Mouse (Mus musculus) adipocyte (in vitro differentiated cells): ENCODE measurements around the gene Rcsd1.

Source experiments
- DNase-seq: peaks from one replicate; pipeline ENCODE4 v3.0.0-alpha.2; 2016; ENCODE audit warnings: low spot score

The Rcsd1 gene

DNA sequence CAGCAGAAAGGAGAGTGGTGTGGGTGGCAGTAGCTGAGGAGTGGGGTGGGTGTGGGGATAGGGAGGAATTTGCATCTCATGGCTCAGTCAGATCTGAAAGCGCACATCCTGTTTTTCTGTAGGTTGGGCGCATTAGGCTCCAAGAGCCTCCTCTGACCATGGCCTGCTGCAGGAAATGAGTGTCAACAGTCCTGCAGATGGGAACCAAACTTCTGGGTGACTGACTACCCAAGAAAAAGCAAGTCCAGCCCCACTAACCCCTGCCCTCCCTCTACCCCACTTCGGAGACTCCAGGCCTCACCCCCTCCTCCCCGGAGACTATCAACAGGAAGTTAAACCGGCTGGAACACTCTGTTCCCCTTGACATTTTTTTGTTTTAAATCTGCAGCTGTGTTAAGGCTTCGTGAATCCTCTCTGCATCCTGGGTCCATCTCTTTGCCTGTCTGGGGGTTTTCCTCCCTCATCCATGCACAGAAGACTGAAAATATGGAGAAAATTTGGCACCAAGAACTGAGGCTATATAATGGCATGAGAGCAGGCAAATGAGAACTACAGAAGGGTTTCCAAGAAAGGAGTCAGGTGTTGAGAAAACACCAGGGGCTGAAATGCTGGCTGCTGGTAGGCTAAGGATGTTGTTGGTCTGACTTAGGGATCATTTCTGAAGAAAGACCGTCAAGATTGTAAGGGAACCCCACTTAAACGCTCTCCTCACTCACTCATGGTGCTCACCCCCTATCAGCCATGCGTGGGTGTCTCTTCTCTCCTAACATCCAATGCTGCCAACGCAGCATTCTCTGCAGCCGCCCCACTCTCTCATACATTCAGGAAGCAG lies 8.4 kb upstream of the Rcsd1 start:
- no peak for DNase-seq

DNA sequence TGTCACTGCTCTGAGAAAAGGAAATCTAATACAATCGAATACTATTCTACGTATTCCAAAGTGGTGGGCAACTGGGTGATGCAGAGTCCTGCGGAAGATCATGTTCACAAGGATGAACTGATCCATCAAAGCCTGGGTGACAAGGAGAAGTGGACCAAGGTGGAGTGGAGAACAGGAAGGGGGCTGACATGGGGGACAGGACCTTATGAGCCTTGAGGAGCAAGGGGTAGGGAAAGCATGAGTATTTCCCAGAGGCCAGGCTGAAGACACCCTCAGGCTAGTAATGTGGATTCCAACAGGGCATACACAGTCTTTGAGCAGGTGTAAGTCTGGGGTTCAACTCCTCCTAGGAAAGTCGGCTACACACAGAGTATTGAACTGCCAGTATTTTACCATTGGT lies 6.9 kb upstream of the Rcsd1 start:
- DNase-seq: no peak

DNA sequence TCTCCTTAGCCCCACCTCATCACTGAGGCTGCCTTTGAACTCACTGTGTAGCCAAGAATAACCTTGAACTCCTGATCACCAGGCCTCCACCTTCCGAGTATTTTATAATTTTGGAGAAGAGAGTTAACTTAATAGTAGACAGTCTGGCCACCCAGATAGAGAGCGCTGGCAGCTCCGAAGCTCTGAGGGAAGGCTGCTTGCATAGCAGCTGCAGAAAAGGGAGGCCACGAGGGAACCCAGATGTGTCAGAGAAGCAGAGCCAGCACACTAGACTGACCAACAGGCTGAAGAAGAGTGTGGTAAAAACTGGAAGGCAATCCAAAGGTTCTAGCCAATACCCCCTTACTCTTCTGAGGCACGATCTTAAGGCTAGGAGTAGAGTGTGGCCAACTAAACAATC lies 4.2 kb upstream of the Rcsd1 start:
- DNase-seq: no peak

DNA sequence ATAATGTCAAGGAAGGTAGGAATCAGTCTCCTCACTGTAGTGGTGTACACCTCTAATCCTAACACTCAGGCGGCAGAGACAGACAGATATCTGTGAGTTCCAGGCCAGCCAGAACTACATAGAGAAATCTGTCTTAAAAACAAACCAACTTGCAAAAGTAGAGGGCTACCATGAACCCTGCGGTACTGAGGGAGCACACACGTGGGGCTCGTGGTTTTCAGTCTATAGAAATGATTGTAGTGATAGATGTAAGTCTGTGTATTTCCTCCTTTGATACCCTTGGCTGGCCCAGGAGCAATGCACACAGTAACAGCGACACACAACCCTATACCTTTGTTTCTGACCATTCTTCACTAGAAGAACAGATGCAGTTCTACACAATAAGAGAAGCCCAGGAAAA lies 2.4 kb upstream of the Rcsd1 start:
- DNase-seq: no peak

DNA sequence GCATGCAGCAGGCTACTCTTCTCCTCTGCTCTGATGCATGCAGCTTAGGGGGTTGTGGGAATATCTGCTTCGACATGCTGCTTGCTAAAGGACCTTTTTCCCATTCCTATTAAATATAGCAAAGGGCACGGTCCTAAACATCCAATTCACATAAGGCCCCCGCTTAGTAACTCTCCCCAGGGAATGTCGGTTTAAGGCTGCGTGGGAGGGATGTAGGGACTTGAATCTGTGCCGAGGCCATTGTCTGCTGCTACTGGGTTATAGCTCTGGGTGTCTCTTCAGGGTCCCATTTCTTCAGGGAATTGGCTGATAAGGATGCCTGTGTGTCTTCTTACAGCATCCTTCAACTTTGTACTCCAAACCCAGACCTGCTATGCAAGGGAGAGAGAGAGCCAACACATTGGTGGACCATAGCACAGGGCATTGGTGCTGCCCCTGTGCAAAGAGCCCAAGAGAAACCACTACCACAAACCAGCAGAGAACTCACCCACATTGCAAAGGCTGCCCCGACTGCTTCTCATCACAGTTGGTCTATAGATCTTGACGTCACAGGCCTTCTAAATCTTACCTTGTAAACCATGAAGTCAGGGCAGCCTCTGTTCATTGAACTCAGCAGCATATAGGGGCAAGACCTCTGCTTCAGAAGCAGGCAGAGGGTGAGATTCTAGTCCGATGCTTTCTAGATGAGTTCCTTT lies 724 bp downstream of the Rcsd1 start:
- no peak for DNase-seq

DNA sequence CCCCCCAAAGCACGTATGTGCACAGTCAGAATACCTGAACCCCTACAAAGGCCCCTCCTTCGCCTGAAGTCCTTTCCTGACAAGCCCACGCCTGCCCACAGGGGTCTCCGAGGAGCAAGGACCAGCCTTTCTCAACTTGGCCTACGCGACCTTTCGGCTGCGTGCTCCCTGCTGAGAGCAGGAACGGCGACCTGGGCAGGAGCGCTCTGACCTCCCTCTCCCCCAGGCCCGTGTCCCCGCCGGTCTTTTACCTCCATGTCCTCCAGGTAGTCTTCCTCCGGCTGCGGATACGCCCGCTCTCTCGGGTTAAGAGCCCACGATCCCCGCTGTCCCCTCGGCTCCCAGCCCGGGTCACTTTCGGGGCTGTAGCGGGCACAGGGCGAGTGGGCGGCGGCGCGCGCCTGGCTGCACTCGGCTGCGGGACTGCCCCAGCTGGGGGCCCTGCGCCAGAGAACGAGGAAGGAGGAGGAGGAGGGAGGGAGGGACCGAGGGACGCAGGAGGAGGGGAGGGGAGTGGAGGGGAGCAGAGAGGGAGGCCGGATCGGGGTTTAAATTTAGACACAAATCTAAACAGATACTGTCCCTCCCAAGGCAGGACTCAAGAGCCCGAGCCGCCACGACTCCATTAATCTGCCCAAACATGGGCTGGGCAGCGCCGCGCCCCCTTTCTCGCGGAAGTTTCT lies 1.8 kb downstream of the Rcsd1 start:
- no peak for DNase-seq

DNA sequence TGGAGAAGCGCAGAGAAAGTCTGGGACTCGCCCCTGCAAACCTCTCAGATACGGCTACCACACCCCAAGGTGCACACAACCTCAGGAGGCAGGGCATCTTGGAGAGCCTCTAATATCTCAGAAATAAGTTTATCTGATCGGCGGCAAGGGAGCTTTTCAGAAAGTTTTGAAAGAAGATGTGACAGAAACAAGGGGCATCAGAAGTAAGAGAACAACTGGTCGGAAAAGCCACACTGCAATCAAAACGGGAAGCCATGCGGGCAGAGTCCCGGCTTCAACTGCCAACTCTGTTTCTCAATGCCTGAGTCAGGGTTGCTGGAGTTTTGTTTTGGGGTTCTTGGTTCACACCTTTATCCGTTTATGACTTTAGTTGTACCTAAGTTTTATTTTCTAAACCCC lies 2.3 kb downstream of the Rcsd1 start:
- no peak for DNase-seq

DNA sequence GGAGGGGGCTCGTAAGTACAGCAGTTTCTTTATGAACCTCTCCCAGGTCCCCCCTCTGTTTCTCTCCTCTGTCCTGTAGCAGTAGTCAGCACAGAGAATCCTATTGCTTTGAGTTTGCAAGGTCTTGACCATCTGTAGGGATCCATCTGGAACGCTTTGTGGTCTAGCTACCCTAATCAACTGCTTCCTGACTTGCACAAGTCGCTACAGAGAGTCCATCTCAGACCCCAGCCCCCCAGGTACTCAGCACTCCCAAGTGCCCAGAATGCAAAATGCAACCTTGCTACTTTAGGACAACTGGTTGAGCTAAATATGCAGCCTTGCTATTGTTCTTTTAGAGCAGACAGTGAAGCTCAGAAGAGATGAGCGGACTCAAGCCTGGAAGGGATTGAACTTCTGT lies 3.1 kb downstream of the Rcsd1 start:
- no peak for DNase-seq

DNA sequence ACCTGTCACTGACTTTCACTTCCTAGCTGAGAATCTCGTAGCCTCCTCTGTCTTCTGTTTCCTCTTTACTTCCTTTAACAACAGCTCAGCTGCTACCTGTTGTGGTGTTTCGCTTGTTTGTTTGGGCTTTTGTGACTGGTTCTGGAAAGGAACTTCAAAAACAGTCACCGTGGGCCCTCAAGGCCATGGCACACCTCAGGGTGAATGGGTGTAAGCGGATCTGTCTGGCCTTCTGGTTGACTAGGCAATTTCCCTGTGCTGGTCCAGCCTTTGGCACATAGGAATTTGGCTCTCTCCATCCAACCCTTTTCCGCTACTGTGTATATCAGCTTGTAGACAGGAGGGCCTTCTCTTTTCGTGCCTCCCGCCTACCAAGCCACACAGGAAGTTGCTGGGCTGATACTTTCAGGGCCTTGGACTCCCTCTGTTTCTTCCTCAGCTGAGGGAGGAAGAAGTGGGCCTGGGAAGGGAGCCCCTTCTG lies 3.6 kb downstream of the Rcsd1 start:
- no peak for DNase-seq

DNA sequence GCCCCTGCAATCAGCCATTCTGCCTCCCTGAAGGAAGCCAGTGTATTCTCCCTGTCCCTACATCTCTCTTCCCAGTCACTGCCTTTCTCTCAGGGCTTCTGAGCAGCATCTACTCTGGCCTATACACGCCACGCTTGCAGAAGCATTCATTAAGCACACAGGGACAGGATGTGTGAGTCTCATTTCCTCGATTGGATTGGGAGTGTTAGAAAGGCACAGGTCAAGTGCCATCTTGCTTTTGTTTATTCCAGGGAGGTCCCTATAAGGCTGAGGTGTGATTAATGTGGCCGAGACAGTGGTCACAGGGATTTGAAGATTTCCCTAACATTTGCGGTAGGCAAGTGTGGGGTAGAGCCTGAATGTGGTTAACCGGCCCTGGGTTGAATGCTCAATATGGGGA lies 4.2 kb downstream of the Rcsd1 start:
- no peak for DNase-seq

DNA sequence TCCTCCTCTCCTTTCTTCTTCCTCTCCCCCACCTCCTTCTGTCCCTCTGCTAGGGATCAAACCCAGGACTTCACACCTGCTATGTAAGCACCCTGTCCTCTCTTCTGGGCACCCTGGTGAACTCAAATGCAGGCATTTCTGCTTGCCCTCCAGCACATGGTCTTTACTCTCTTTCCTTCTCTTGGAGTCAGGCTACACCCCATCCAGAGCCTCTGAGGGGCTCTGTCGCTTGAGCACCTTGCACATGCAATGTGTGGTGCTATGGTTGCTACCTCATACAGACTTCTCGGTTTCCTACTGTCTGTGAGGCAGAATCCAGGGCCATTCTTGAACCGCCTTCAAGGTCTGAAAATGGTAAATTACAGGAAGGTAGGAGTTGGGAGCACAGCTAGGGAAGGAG lies 4.7 kb downstream of the Rcsd1 start:
- DNase-seq: no peak

DNA sequence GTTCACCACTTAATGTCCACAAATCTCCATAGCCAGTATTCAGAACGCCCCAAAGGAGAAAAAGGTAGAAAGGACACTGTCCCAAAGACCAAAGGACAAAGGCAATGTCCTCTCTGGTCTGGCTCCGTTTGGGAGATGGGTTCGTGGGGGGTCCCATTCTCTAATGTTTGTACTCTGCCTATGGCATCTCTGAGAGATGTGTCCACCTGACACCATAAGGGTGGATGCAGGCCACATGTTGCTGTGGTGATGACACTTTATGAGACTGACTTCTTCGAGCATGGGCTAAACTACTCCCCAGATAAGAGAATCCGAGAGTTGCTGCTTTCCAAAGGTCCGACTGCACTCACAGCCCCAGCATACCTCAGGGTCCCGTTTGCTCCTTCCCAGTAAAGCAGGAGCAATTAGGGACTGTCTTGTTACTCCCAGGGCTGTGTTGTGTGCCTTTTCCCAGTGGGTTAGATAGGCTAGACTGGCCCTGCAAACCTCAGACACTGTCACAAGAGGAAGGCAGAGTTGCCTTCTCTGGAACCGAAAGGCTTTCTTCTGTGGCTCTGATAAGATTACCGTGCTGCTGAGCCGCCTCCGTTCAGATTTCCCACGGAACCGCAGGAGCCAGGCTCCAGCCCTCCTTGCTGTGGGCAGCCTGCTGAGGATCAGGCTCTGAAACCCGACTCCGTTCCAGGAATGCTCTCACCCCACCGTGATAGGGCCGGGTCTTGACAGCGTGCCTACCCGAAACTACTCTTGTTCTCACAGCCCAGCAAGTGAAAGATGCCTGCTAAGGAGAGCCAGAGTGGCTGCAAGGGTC lies 7.1 kb downstream of the Rcsd1 start:
- DNase-seq: no peak

DNA sequence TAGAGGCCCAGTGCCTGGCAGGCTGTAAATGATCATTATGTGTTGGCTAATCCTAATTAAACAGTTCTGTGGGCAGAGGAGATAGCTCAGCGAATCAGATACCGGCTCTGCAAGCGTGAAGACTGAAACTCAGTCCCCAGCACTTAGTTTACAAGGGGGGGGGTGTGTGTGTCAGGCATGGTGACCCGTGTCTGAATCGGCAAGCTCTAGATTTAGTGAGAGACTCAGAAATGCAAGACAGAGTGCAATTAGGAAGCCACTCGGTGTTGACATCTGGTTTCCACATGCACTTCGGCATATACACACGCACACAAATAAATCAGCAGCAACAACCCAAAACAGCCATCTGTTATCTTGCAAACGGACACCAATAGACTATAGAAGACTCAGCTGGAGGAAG lies 8.0 kb downstream of the Rcsd1 start:
- no peak for DNase-seq

DNA sequence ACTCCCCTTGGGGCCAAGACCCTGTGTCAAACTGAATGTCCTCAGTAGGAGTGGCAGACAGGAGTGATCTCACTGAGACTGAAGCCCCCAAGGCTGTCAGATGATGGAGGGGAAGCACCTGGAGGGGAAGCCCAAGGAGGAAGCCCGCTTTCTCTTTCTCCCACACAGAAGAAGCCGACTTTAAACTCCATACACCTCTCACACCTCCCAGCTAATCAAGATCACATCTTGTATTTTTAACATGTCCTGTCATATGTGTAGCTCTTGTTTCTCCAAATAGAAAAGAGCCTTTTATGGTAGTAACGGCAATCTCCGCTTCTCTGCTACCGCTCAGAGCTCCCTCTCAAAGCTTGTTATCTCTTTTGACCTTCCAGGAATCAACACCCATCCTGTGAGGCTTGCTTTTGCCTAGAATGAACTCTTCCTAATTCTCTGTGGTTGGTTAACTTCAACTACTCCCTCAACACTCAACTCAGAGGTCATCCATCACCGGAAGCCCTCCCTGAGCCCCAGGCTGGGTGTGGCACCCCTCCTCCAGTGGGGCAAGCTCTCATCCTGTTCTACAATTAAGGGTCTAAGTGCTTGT lies 8.5 kb downstream of the Rcsd1 start:
- no peak for DNase-seq

DNA sequence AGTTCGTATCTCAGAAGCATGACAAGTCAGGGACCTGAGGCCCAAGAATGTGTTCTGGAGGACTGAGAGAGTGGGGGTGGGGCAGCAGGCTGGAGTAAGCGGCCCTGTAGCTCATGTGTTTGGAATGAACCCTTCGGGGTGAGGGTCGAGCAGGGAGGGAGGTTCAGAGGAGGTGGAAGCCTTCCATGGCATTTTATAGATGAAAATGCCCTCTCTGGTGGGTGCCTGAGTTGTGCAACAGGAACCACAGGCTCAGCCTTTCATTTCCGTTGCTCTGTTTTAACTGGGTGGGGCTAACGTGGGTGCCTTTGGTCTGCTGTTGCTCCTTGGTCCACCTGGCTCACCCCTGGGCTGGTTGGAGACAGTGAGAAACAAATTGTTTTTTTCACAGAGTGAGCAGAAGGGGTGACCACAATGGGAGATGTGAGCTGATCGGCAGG lies 9.2 kb downstream of the Rcsd1 start:
- DNase-seq: no peak

DNA sequence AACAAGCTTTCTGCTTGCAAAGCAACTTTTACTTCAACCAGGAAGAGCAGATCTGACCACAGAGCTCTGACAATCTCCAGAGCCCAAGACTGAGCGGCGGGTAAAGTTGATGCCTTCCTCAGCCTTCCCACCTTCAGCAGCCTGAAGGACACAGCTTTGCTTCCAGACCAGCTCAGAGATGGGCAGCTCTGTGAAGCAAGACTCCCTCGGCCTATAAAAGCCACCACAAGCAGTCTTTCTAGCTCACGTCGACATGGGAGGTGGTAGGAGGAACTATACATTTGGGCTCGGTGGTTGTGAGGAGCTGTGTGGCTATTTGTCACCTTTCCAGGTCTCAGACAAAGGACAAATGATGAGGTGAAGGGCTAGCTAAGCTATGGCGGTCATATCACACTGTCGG lies 11.9 kb downstream of the Rcsd1 start:
- DNase-seq: no peak

DNA sequence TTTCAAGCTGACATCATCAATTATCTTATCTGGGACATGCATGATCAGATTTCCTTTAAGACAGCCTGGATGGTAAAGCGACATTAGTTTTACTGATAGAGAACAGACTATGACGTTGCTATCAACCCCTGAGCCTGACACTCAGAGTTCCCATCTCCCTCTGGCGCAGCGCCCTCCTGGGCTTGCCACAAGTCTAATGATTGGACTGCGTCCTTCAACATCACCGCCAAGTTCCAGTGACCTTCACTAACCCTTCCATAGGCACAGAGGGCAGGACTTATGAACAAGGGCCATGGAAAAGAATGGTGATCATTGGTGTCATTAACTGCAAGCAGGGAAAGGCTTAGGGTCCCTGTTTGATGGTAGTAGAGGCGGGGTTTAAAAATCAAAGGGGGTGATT lies 12.7 kb downstream of the Rcsd1 start:
- DNase-seq: no peak

DNA sequence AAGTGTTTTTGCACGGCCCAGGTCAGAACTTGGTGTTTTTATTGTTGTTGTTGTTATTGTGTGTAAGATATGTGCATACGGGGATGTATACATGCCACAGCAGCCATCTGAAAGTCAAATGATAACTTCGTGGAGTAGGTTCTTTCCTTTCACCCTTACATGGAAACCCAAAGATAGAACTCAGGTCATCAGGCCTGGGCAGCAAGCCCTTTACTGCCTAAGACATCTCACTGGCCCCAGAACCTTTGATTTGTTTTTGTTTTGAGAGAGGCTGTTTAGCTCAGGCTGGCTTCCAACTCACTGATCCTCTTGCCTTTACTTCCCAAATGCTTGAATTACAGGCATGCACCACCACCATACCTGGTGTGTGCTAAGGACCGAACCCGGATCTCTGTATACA lies 13.5 kb downstream of the Rcsd1 start:
- no peak for DNase-seq

DNA sequence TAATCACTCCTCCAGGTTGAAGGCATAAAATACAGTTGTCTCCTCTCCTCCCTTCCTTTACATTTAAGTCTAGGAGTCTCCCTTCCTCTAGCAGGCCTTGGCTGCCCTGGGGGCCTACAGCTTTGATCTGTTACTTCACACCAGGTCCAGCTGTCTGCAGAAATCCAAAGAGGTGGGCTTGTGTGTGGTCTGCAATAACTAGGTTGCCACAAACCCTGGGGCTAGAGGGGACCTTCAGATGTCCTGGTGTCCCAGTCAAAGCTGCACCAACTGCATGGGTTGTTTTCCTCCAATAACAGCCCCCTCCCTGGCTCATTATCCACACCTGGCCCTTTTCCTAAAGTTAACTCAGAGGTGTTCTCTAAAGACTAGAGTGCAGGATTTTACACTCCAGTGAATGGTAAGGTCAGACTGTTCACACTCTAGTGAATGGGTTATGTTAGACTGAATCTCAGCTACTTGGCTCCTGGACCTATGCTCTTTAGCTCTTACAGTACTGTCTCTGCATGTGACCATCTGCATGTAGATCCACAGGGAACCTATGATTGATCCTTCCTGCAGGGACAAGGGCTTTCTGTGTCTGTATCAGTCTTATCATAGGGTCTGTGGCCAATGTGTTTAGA lies 14.1 kb downstream of the Rcsd1 start:
- DNase-seq: no peak

DNA sequence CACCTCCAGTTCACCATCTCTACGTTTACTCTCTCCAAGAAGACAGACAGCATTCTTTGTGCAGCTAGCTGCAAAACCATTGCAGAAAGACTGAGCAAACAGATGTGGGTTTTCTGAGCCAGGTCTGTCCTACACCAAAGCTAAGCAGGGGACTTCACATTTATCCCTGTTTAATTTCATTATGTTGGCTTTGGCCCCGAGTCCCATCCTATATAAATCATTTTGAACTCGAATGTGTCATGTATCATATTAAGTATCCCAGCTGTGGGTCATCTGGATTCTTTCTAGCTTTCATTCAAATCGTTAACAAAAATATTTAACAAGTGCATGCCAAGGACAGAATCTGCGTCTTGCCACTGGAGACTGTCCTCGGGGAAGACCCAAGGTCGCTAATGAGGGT lies 15.7 kb downstream of the Rcsd1 start:
- no peak for DNase-seq

DNA sequence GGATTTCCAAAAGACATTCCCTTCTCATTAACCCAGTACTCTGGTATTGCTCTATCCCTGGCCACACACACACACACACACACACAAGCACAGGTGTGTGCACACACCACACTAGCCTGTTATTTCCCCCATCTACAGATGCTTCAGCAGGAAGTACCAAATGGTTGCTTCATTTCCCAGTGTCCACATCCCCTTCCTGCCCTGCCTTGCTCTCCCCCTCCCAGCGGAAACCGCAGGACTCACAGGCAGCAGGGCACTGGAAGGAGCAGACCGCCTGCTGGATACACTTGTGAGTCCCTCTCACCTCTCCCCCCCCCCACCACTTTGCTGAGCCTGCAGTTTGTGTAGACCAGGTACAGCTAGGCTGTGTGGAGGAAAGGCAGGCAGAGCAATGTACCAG lies 18.0 kb downstream of the Rcsd1 start:
- no peak for DNase-seq
